Mouse (Mus musculus): ENCODE results near the gene Macrod2.

DNA sequence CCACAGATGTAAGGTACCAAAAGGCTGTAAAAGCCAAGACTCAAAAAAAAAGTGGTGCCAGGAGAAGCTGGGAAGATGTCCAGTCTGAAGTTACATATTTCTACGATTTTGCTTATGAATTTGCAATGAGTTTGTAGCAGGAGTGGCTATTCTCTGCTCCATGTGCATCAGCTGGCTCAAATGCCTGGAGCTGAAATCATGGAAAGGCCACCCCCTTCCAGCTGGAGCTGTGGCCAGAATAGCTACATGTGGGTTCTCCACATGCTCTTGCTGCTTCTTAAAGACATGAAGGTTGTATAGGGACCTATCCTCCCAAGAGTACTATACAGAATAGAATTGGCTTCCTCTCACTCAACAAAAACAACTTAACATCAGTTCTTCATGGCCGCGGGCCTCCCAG lies 1777.6 kb downstream of the Macrod2 start:
- TF ChIP-seq EP300 (IDR thresholded peaks at IDR 0.05; ENCODE audit: low read depth), result no peak
- TF ChIP-seq CTCF (IDR thresholded peaks at IDR 0.05; ENCODE audit: low read depth), result no peak
